Mouse (Mus musculus) left cerebral cortex, adult 2 months (tissue): ENCODE measurements around the gene Map3k19. TPM values are rescaled to one million over a fixed set of nuclear protein-coding genes. Genes with fewer than 3 reads are reported as not detected.

Experiments used
- DNase-seq, 2 experiments: peaks; one replicate each; pipeline ENCODE4 v3.0.0; 2021 to 2022; ENCODE audit warnings: low spot score in 2 of 2, mixed read lengths in 1 of 2; ENCODE audit errors: extremely low spot score in 1 of 2
- H3K27ac ChIP-seq: fragments of 200-600 bp; 2 replicates; pipeline ENCODE4 v1.8.1; 2022
- H3K4me3 ChIP-seq: fragments of 200-600 bp; 2 replicates; pipeline ENCODE4 v1.8.1; 2022
- CTCF ChIP-seq: fragments of 200-600 bp; IDR thresholded peaks from 2 replicates; pipeline ENCODE4 v1.8.1; 2022; ENCODE audit warnings: antibody characterized with exemption, mild to moderate bottlenecking, moderate library complexity
- intact Hi-C: fragments of 180-260 bp; cut with DNase I; formaldehyde crosslinking; loops from one replicate; pipeline ENCODE4 v1.15.1; 2025
- total RNA-seq, 2 experiments: library from RNA; stranded (reverse); gene quantifications; 2 replicates each; pipeline ENCODE4 v1.2.3; 2021

Map3k19 gene
- total RNA-seq, 2 experiments from 2014 or later: 7.7 to 10.2 TPM

DNA sequence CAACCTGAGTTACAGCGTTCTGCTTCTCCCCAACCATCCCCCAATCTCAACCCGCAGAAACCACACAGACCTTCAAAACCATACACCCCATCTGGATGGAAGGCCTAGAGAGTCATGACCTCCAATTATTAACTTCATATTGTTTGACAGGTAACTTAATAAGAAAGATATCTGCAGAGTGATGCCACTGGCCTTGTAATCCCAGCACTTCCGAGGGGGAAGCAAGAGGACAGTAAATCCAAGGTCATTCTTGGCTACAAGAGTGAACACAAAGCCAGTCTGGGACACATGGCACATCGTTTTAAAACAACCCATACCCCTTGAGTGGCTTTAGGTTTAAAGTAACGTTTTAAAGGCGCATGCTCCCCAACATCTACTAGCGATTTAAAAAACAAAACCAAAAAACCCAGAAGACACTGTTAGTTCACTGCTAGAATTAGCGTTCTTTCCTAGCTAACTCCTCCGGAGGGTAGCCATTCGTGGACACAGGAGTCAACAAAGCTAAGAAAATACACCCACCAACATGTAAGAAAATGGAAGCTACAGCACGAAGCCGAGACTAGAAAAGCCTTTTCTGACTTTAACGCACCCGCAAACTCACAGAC, 81.5 kb downstream of the Map3k19 start:
- DNase-seq: no peak
- Histone ChIP-seq H3K27ac (peak overlapping the region; percentile 86), H3K4me3 (peak overlapping the region; percentile 100)
- intact Hi-C loops: loop anchor here (5.0 kb wide), 2 partner anchors 94 to 329 kb away; partner anchors contain the start of genes R3hdm1, Rab3gap1 and Zranb3
- TF ChIP-seq CTCF: no peak

- H3K27ac ChIP-seq: no peak overlapping the region
- no peak for TF ChIP-seq CTCF
- DNase-seq: no peak
- H3K4me3 ChIP-seq: no peak overlapping the region
- intact Hi-C loops: loop anchor here (5.0 to 10.0 kb wide), 2 partner anchors 89 to 752 kb away; partner anchors contain the start of gene Tmem163
Observed at GRCm38 (mm10) chr1:127766741-127767140, 88.1 kb downstream of the Map3k19 start.

DNA sequence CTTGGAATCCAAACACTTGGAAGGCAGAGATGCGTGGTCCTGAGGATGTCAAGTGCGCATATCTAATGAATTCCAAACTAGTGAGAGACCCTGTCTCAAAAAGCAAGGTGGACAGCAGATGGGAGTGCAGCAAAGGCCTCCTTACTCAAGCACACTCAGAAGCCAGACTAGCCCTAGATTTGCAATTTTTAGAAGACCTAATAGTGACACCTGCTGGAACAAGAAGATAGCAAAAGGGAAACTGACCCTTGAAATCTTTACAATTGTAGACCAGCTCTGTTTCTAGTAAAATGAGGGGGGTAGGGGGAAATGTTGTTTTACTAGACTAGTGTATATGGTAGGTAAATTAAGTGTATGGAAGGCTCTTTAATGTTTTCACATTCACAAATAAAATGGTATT, 89.4 kb downstream of the Map3k19 start:
- no peak overlapping the region for H3K27ac ChIP-seq
- intact Hi-C loops: loop anchor here (1.0 to 10.0 kb wide), 4 partner anchors 69 to 751 kb away; partner anchors contain the start of gene Tmem163
- DNase-seq: no peak
- H3K4me3 ChIP-seq: no peak overlapping the region
- TF ChIP-seq CTCF: peak; percentile 56

Other genes with a start within 250 kb of the Map3k19 start
- gene Tmem163, start 175.5 kb downstream of the Map3k19 start, total RNA-seq: 10 to 100 TPM; 18.0 to 20.0 TPM
- not detected for gene Acmsd, start 125.6 kb downstream of the Map3k19 start, total RNA-seq
- gene Ccnt2, start 80.9 kb downstream of the Map3k19 start, total RNA-seq: 10 to 100 TPM; 69.9 to 70.1 TPM
- 10 to 100 TPM; 75.8 to 83.6 TPM for gene Rab3gap1, start 13.7 kb upstream of the Map3k19 start, total RNA-seq
- gene Zranb3, start 248.0 kb upstream of the Map3k19 start, total RNA-seq: 1 to 10 TPM; 6.8 to 7.8 TPM
- gene R3hdm1, start 248.3 kb upstream of the Map3k19 start, total RNA-seq: 100 to 1,000 TPM; 505 to 574 TPM